Comparison of ENCODE assay signal across 9 mouse cellular contexts in genomic region chr11:20794913-20795254, GRCm38 (mm10). TPM values are rescaled to one million over a fixed set of nuclear protein-coding genes. Genes with fewer than 3 reads are reported as not detected.
A peak's percentile ranks its signal among the peaks of the same experiment; 100 is the strongest.
DNase-seq lines count a peak whose midpoint lies in the region; ATAC-seq and TF ChIP-seq lines count a peak whose summit lies in the region.
"Had no signal": no experiment of that assay in that cellular context is flagged by ENCODE, and none has a peak within 500 bp of the region (broad histone marks: within the 10 kb centered on the region; RNA-seq: fewer than 3 reads in every experiment).

No protein-coding gene starts in this region.

- H3K9me3 ChIP-seq in intestine, embryonic 14.5 days (ENCODE audit: control insufficient read depth, low read length) = peaks cover 4% of the 10 kb centered on the region; the same call in 1 of the 2 replicates
- no peaks in the 10 kb centered on the region for H3K9me3 ChIP-seq in intestine, embryonic 15.5 days
- H3K9me3 ChIP-seq in neural tube, embryonic 11.5 days (ENCODE audit: control insufficient read depth, low read length) = no peaks in the 10 kb centered on the region
- no peaks in the 10 kb centered on the region for H3K9me3 ChIP-seq in hindbrain, postnatal 0 days (ENCODE audit: low read length)
- no peaks in the 10 kb centered on the region for H3K9me3 ChIP-seq in stomach, embryonic 16.5 days (replicated peaks; ENCODE audit: control insufficient read depth, low read length)
- H3K9me3 ChIP-seq: heart, embryonic 13.5 days had no signal

- peak; percentile 21; the same call in 1 of the 2 replicates for ATAC-seq in intestine, embryonic 14.5 days (replicated peaks; ENCODE audit: low FRiP score, low TSS enrichment, low read depth)
- no peak for ATAC-seq in intestine, embryonic 15.5 days
- ATAC-seq in neural tube, embryonic 11.5 days (ENCODE audit: insufficient read depth, low FRiP score, low TSS enrichment) = peak; percentile 35; the same call in 1 of the 2 replicates
- peak; percentile 43; the same call in 1 of the 2 replicates for ATAC-seq in hindbrain, postnatal 0 days
- no peak; the same call in 1 of the 2 replicates for ATAC-seq in stomach, embryonic 16.5 days (ENCODE audit: insufficient read depth, low FRiP score)

- H3K4me3 ChIP-seq in intestine, embryonic 14.5 days (ENCODE audit: low read depth, low read length) = no peak overlapping the region
- no peak overlapping the region for H3K4me3 ChIP-seq in intestine, embryonic 15.5 days (replicated peaks)
- no peak overlapping the region for H3K4me3 ChIP-seq in neural tube, embryonic 11.5 days (ENCODE audit: low read depth, low read length)
- H3K4me3 ChIP-seq in hindbrain, postnatal 0 days (ENCODE audit: low read length) = no peak overlapping the region
- no peak overlapping the region for H3K4me3 ChIP-seq in stomach, embryonic 16.5 days (replicated peaks; ENCODE audit: low read length)
- H3K4me3 ChIP-seq: heart, embryonic 13.5 days had no signal

- 0 out of 2 replicates have a peak, but pooled peaks cover 2% of the 10 kb centered on the region for H3K4me1 ChIP-seq in intestine, embryonic 14.5 days (replicated peaks; ENCODE audit: control insufficient read depth, insufficient read depth, low read length)
- 0 out of 2 replicates have a peak, but pooled peaks cover 3% of the 10 kb centered on the region for H3K4me1 ChIP-seq in intestine, embryonic 15.5 days (replicated peaks)
- H3K4me1 ChIP-seq in neural tube, embryonic 11.5 days (ENCODE audit: control insufficient read depth, insufficient read depth, low read length) = no peaks in the 10 kb centered on the region
- H3K4me1 ChIP-seq in hindbrain, postnatal 0 days (ENCODE audit: insufficient read depth, low read length) = no peaks in the 10 kb centered on the region
- H3K4me1 ChIP-seq in stomach, embryonic 16.5 days (ENCODE audit: control insufficient read depth, insufficient read depth, low read length) = 0 out of 2 replicates have a peak, but pooled peaks cover 3% of the 10 kb centered on the region

- no peak overlapping the region for H3K27ac ChIP-seq in intestine, embryonic 14.5 days (ENCODE audit: low read depth)
- H3K27ac ChIP-seq in intestine, embryonic 15.5 days = no peak overlapping the region
- H3K27ac ChIP-seq in neural tube, embryonic 11.5 days (ENCODE audit: low read depth, low read length) = no peak overlapping the region
- no peak overlapping the region for H3K27ac ChIP-seq in hindbrain, postnatal 0 days
- no peak overlapping the region for H3K27ac ChIP-seq in stomach, embryonic 16.5 days (ENCODE audit: low read length)
- H3K27ac ChIP-seq: heart, embryonic 13.5 days had no signal

- H3K4me2 ChIP-seq in intestine, embryonic 14.5 days (ENCODE audit: low read length) = 0 out of 2 replicates have a peak overlapping the region, but pooled peaks have one; percentile 4
- H3K4me2 ChIP-seq in intestine, embryonic 15.5 days (replicated peaks) = no peak overlapping the region
- no peak overlapping the region for H3K4me2 ChIP-seq in neural tube, embryonic 11.5 days (ENCODE audit: low read depth)
- H3K4me2 ChIP-seq in hindbrain, postnatal 0 days (ENCODE audit: low read depth, low read length) = no peak overlapping the region
- H3K4me2 ChIP-seq in stomach, embryonic 16.5 days (ENCODE audit: low read depth, low read length) = no peak overlapping the region
- H3K4me2 ChIP-seq: heart, embryonic 13.5 days had no signal

- DNase-seq in intestine, embryonic 14.5 days (ENCODE audit: low spot score) = no peak
- DNase-seq in neural tube, embryonic 11.5 days (ENCODE audit: low spot score) = no peak
- DNase-seq in neural tube, embryonic 10.5 days (ENCODE audit: extremely low spot score, low spot score) = no peak
- no peak for DNase-seq in hindbrain, postnatal 0 days (ENCODE audit: low spot score)
- DNase-seq in right cerebral cortex, adult 2 months (ENCODE audit: low spot score in 2 of 2) = no peak
- no peak for DNase-seq in urinary bladder, postnatal 36 days (ENCODE audit: low spot score in 2 of 2)

- no peak for TF ChIP-seq CTCF in hindbrain, postnatal 0 days (IDR thresholded peaks at IDR 0.05; ENCODE audit: low read depth)

- H3K27me3 ChIP-seq in intestine, embryonic 14.5 days (replicated peaks; ENCODE audit: control insufficient read depth, insufficient read depth, low read length) = no peaks in the 10 kb centered on the region
- H3K27me3 ChIP-seq in intestine, embryonic 15.5 days (replicated peaks) = 0 out of 2 replicates have a peak, but pooled peaks cover 3% of the 10 kb centered on the region
- no peaks in the 10 kb centered on the region for H3K27me3 ChIP-seq in neural tube, embryonic 11.5 days (ENCODE audit: control insufficient read depth, insufficient read depth, low read length)
- no peaks in the 10 kb centered on the region for H3K27me3 ChIP-seq in hindbrain, postnatal 0 days (ENCODE audit: insufficient read depth, low read length)
- H3K27me3 ChIP-seq in stomach, embryonic 16.5 days (ENCODE audit: control insufficient read depth, insufficient read depth, low read length) = no peaks in the 10 kb centered on the region
- H3K27me3 ChIP-seq: heart, embryonic 13.5 days had no signal

- 40% methylated on average over 11 of the region's 11 CpGs for WGBS in intestine, embryonic 14.5 days
- 46% methylated on average over 11 of the region's 11 CpGs for WGBS in intestine, embryonic 15.5 days
- 60% methylated on average over 11 of the region's 11 CpGs for WGBS in neural tube, embryonic 11.5 days
- 48% methylated on average over 11 of the region's 11 CpGs for WGBS in hindbrain, postnatal 0 days
- 41% methylated on average over 11 of the region's 11 CpGs for WGBS in stomach, embryonic 16.5 days

- no peaks in the 10 kb centered on the region for H3K36me3 ChIP-seq in intestine, embryonic 14.5 days (ENCODE audit: control insufficient read depth, insufficient read depth, low read length)
- H3K36me3 ChIP-seq in intestine, embryonic 15.5 days = no peaks in the 10 kb centered on the region
- no peaks in the 10 kb centered on the region for H3K36me3 ChIP-seq in neural tube, embryonic 11.5 days (ENCODE audit: control insufficient read depth, insufficient read depth, low read length)
- H3K36me3 ChIP-seq in hindbrain, postnatal 0 days (ENCODE audit: insufficient read depth, low read length) = no peaks in the 10 kb centered on the region
- no peaks in the 10 kb centered on the region for H3K36me3 ChIP-seq in stomach, embryonic 16.5 days (ENCODE audit: control insufficient read depth, insufficient read depth, low read length)
- H3K36me3 ChIP-seq: heart, embryonic 13.5 days had no signal

- no peak overlapping the region for H3K9ac ChIP-seq in intestine, embryonic 14.5 days (ENCODE audit: low read length)
- H3K9ac ChIP-seq in intestine, embryonic 15.5 days = no peak overlapping the region
- H3K9ac ChIP-seq in neural tube, embryonic 11.5 days (ENCODE audit: low read length) = no peak overlapping the region
- no peak overlapping the region for H3K9ac ChIP-seq in hindbrain, postnatal 0 days (replicated peaks; ENCODE audit: low read length)
- H3K9ac ChIP-seq in stomach, embryonic 16.5 days (ENCODE audit: low read length) = 0 out of 2 replicates have a peak overlapping the region, but pooled peaks have one; percentile 39
- H3K9ac ChIP-seq: heart, embryonic 13.5 days had no signal

RNA-seq across cellular contexts. Expression of gene Lgalsl, which starts 36.0 kb away (rescaled TPM):
- polyA plus RNA-seq in intestine, embryonic 14.5 days (2014; fragmentation: Nextera tagmentation; extraction: Ambion mirVana) = 33.4 and 39.4 TPM in 2 replicates
- 35.5 and 39.7 TPM in 2 replicates for polyA plus RNA-seq in intestine, embryonic 15.5 days (2015; fragmentation: Nextera tagmentation; extraction: Ambion mirVana)
- 26.0 and 29.3 TPM in 2 replicates for polyA plus RNA-seq in neural tube, embryonic 11.5 days (2014; fragmentation: Nextera tagmentation; extraction: Ambion mirVana)
- total RNA-seq in hindbrain, postnatal 0 days (2014; rRNA removed) = 80.0 and 83.7 TPM in 2 replicates
- polyA plus RNA-seq in hindbrain, postnatal 0 days (2015; fragmentation: Nextera tagmentation; extraction: Ambion mirVana) = 80.0 and 81.8 TPM in 2 replicates
- polyA plus RNA-seq in stomach, embryonic 16.5 days (2015; fragmentation: Nextera tagmentation; extraction: Ambion mirVana) = 29.9 and 33.6 TPM in 2 replicates

RNA-seq across cellular contexts. Expression of gene Aftph, which starts 53.5 kb away (rescaled TPM):
- polyA plus RNA-seq in intestine, embryonic 14.5 days (2014; fragmentation: Nextera tagmentation; extraction: Ambion mirVana) = 21.1 and 25.6 TPM in 2 replicates
- polyA plus RNA-seq in intestine, embryonic 15.5 days (2015; fragmentation: Nextera tagmentation; extraction: Ambion mirVana) = 22.1 and 22.6 TPM in 2 replicates
- polyA plus RNA-seq in neural tube, embryonic 11.5 days (2014; fragmentation: Nextera tagmentation; extraction: Ambion mirVana) = 28.1 and 28.4 TPM in 2 replicates
- total RNA-seq in hindbrain, postnatal 0 days (2014; rRNA removed) = 40.6 and 41.4 TPM in 2 replicates
- polyA plus RNA-seq in hindbrain, postnatal 0 days (2015; fragmentation: Nextera tagmentation; extraction: Ambion mirVana) = 22.8 and 22.9 TPM in 2 replicates
- polyA plus RNA-seq in stomach, embryonic 16.5 days (2015; fragmentation: Nextera tagmentation; extraction: Ambion mirVana) = 22.8 and 24.2 TPM in 2 replicates

Comparison
In these comparisons a context has a peak if more than half of its experiments do, and no peak if none do; other contexts are left out.
1. ATAC-seq: peak in intestine, embryonic 14.5 days (single experiment), neural tube, embryonic 11.5 days (single experiment) and hindbrain, postnatal 0 days (single experiment); none in intestine, embryonic 15.5 days (single experiment) and stomach, embryonic 16.5 days (single experiment).